Mouse (Mus musculus) G1E (cell line): ENCODE data around the gene Apol7b.

ENCODE experiments used
- CTCF ChIP-seq: IDR thresholded peaks from 2 replicates; pipeline ENCODE4 v1.5.1; 2012; ENCODE audit warnings: low read depth, low read length, inconsistent platforms, mixed read lengths
- TAL1 ChIP-seq: conservative IDR thresholded peaks from 2 replicates; pipeline ENCODE4 v1.6.1; 2012; ENCODE audit warnings: low read depth, low read length, inconsistent platforms, mixed read lengths

DNA sequence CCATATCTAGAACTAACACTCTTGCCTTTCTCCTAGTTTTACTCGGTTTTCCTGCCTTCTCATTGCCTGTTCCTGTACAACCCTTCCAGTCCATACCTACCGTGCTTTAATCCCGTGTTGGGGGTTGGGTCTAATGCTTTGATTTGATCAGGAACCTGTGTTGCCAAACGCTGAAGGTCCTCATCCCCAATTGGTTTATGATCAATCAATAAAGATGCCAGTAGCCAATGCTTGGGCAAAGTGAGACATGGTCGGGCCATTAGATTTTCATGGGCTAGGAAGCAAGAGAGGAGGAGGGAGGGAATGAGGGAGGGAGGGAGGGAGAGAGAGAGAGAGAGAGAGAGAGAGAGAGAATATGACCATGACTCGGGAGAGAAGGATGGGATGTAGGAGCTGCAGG is 65.8 kb downstream of the Apol7b start:
- TF ChIP-seq TAL1 (no peak), CTCF (no peak)
